ENCODE assay signal across 8 mouse cellular contexts in genomic region chrX:103493351-103494173, GRCm38 (mm10).
DNase-seq lines count a peak whose midpoint lies in the region; ATAC-seq and TF ChIP-seq lines count a peak whose summit lies in the region.

No protein-coding gene starts in this region.

- peak overlapping the region; percentile 96 for H3K27ac ChIP-seq in cortical plate, adult 2 months (ENCODE audit: insufficient read depth, low read length)
- H3K27ac ChIP-seq in hindbrain, postnatal 0 days, result peak overlapping the region; percentile 90

- no peaks in the 10 kb centered on the region for H3K9me3 ChIP-seq in hindbrain, postnatal 0 days (ENCODE audit: low read length)
- peaks cover 4% of the 10 kb centered on the region; the same call in 1 of the 2 replicates for H3K9me3 ChIP-seq in megakaryocyte, embryonic 14.5 days

- ATAC-seq in hindbrain, postnatal 0 days, result peak; percentile 99

- intact Hi-C loops in left cerebral cortex, postnatal 10 days (cut with DNase I), result loop anchor here (5.0 kb wide), 1 partner anchor 69 kb away; no protein-coding TSS in a partner anchor

- H3K9ac ChIP-seq in hindbrain, postnatal 0 days (replicated peaks; ENCODE audit: low read length), result peak overlapping the region; percentile 67

- peak overlapping the region; percentile 98 for H3K4me3 ChIP-seq in cortical plate, adult 2 months (ENCODE audit: insufficient read depth, low read length)
- H3K4me3 ChIP-seq in hindbrain, postnatal 0 days (ENCODE audit: low read length), result peak overlapping the region; percentile 52
- peak overlapping the region; percentile 96 for H3K4me3 ChIP-seq in megakaryocyte, embryonic 14.5 days (replicated peaks)

- peak overlapping the region; percentile 57 for H3K4me2 ChIP-seq in hindbrain, postnatal 0 days (ENCODE audit: low read depth, low read length)

- TF ChIP-seq POLR2A in cortical plate, adult 2 months (IDR thresholded peaks at IDR 0.05; ENCODE audit: extremely low read depth, insufficient read depth, low read length), result peak; percentile 73

- H3K36me3 ChIP-seq in hindbrain, postnatal 0 days (ENCODE audit: insufficient read depth, low read length), result no peaks in the 10 kb centered on the region
- peaks cover 24% of the 10 kb centered on the region for H3K36me3 ChIP-seq in megakaryocyte, embryonic 14.5 days (replicated peaks; ENCODE audit: low read length)

- under 1% methylated on average over 55 of the region's 55 CpGs for WGBS in hindbrain, postnatal 0 days

- no peaks in the 10 kb centered on the region for H3K27me3 ChIP-seq in hindbrain, postnatal 0 days (ENCODE audit: insufficient read depth, low read length)
- no peaks in the 10 kb centered on the region for H3K27me3 ChIP-seq in megakaryocyte, embryonic 14.5 days (replicated peaks)

- DNase-seq in adrenal gland, adult (ENCODE audit: inconsistent age in 2 of 2, low spot score in 1 of 2), result peak; percentile 62 to 94
- peak; percentile 7 to 61 for DNase-seq in gastrocnemius, adult 8-10 months (ENCODE audit: low spot score in 2 of 2)
- DNase-seq in hindbrain, postnatal 0 days (ENCODE audit: low spot score), result peak; percentile 91
- peak; percentile 77 to 81 for DNase-seq in left cerebral cortex, postnatal 10 days (ENCODE audit: extremely low spot score in 1 of 2, low spot score in 2 of 2)
- peak; percentile 66 for DNase-seq in right cerebral cortex, adult 18-20 months
- peak; percentile 71 for DNase-seq in urinary bladder, adult 2 months (ENCODE audit: low spot score)

- TF ChIP-seq CTCF in cortical plate, adult 2 months (IDR thresholded peaks at IDR 0.05; ENCODE audit: extremely low read depth, insufficient read depth, low read length), result no peak
- TF ChIP-seq CTCF in hindbrain, postnatal 0 days (IDR thresholded peaks at IDR 0.05; ENCODE audit: low read depth), result no peak

- H3K4me1 ChIP-seq in cortical plate, adult 2 months (ENCODE audit: control insufficient read depth, insufficient read depth, low read length), result no peaks in the 10 kb centered on the region; the same call in 1 of the 2 replicates
- H3K4me1 ChIP-seq in hindbrain, postnatal 0 days (ENCODE audit: insufficient read depth, low read length), result 0 out of 2 replicates have a peak, but pooled peaks cover 4% of the 10 kb centered on the region
- H3K4me1 ChIP-seq in megakaryocyte, embryonic 14.5 days, result peaks cover 36% of the 10 kb centered on the region

Comparison
In these comparisons a context has a peak if more than half of its experiments do, and no peak if none do; other contexts are left out.
1. Peak in every context shown above with its lines: DNase-seq, ATAC-seq, H3K4me3 ChIP-seq and H3K27ac ChIP-seq.
2. DNase-seq: peak in every context shown above with its lines; median percentile 91 in hindbrain, postnatal 0 days; 79 in left cerebral cortex, postnatal 10 days; 78 in adrenal gland, adult; 71 in urinary bladder, adult 2 months; 66 in right cerebral cortex, adult 18-20 months; 34 in gastrocnemius, adult 8-10 months.